ENCODE assay signal across 10 mouse cellular contexts in the genomic region with DNA sequence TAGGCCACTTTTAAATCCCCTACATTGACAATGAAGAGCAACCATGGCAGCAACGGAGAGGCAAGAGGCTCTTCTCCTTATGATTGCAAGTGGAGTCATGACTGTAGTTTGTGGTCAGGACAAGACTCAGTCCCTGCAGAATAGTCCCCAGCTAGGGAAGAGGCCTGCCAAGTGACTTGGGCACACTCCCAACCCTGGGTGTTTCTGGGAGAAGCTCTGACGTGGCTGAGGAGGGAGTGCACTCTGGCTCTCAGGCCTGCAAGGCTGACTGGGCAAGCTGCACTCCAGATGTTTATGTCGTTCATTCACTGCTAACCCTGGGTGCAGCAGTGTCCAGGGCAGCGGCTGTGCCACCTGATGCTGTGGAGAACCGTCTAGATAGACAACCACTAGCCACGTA. TPM values are rescaled to one million over a fixed set of nuclear protein-coding genes. Genes with fewer than 3 reads are reported as not detected.
DNase-seq lines count a peak whose midpoint lies in the region; ATAC-seq and TF ChIP-seq lines count a peak whose summit lies in the region.
"Had no signal": no experiment of that assay in that cellular context is flagged by ENCODE, and none has a peak within 500 bp of the region (broad histone marks: within the 10 kb centered on the region; RNA-seq: fewer than 3 reads in every experiment).

No protein-coding gene starts in this region.

- H3K27ac ChIP-seq in embryonic facial prominence, embryonic 14.5 days (replicated peaks; ENCODE audit: low read depth, low read length): no peak overlapping the region
- H3K27ac ChIP-seq in heart, embryonic 16.5 days (ENCODE audit: low read length): no peak overlapping the region
- H3K27ac ChIP-seq in small intestine, adult 2 months (ENCODE audit: insufficient read depth, low read depth, low read length): 0 out of 2 replicates have a peak overlapping the region, but pooled peaks have one; percentile 38
- no peak overlapping the region for H3K27ac ChIP-seq in midbrain, embryonic 16.5 days (ENCODE audit: low read length)

- DNase-seq in kidney, postnatal 25 days: peak; percentile 53 to 67
- no peak for DNase-seq in kidney, adult 8-10 months
- DNase-seq in embryonic facial prominence, embryonic 14.5 days (ENCODE audit: low spot score): peak; percentile 37
- no peak for DNase-seq in thymus, postnatal 14 days
- no peak for DNase-seq in embryo, embryonic 11 days

- no peak overlapping the region for H3K9ac ChIP-seq in embryonic facial prominence, embryonic 14.5 days (ENCODE audit: low read depth, low read length)
- no peak overlapping the region for H3K9ac ChIP-seq in heart, embryonic 16.5 days (ENCODE audit: low read length)
- H3K9ac ChIP-seq in midbrain, embryonic 16.5 days (ENCODE audit: low read depth, low read length): no peak overlapping the region

- H3K27me3 ChIP-seq in embryonic facial prominence, embryonic 14.5 days (replicated peaks; ENCODE audit: control insufficient read depth, insufficient read depth, low read length): no peaks in the 10 kb centered on the region
- no peaks in the 10 kb centered on the region for H3K27me3 ChIP-seq in heart, embryonic 16.5 days (ENCODE audit: control insufficient read depth, insufficient read depth, low read length)
- H3K27me3 ChIP-seq in small intestine, adult 2 months (ENCODE audit: control insufficient read depth, insufficient read depth, low read length): no peaks in the 10 kb centered on the region
- no peaks in the 10 kb centered on the region for H3K27me3 ChIP-seq in midbrain, embryonic 16.5 days (ENCODE audit: control insufficient read depth, insufficient read depth, low read depth, low read length)

- H3K4me3 ChIP-seq in embryonic facial prominence, embryonic 14.5 days (ENCODE audit: low read depth, low read length): no peak overlapping the region
- H3K4me3 ChIP-seq in heart, embryonic 16.5 days (ENCODE audit: low read length): no peak overlapping the region
- no peak overlapping the region for H3K4me3 ChIP-seq in small intestine, adult 2 months (ENCODE audit: low read depth, low read length)
- H3K4me3 ChIP-seq in midbrain, embryonic 16.5 days (ENCODE audit: low read depth, low read length): no peak overlapping the region
- H3K4me3 ChIP-seq: myocyte had no signal

- H3K9me3 ChIP-seq in embryonic facial prominence, embryonic 14.5 days (ENCODE audit: control insufficient read depth, low read length): no peaks in the 10 kb centered on the region
- 0 out of 2 replicates have a peak, but pooled peaks cover 2% of the 10 kb centered on the region for H3K9me3 ChIP-seq in heart, embryonic 16.5 days (replicated peaks; ENCODE audit: control insufficient read depth, low read length)
- H3K9me3 ChIP-seq in midbrain, embryonic 16.5 days (replicated peaks; ENCODE audit: control insufficient read depth, low read length, poor library complexity, severe bottlenecking): no peaks in the 10 kb centered on the region
- H3K9me3 ChIP-seq: G1E had no signal

- TF ChIP-seq CTCF in small intestine, adult 2 months (IDR thresholded peaks at IDR 0.05; ENCODE audit: extremely low read depth, insufficient read length, insufficient replicate concordance, low read depth, low read length): no peak

- H3K4me2 ChIP-seq in embryonic facial prominence, embryonic 14.5 days (ENCODE audit: low read depth, low read length): no peak overlapping the region
- H3K4me2 ChIP-seq in heart, embryonic 16.5 days (ENCODE audit: low read depth, low read length): no peak overlapping the region
- H3K4me2 ChIP-seq in midbrain, embryonic 16.5 days (ENCODE audit: low read length): no peak overlapping the region

- TF ChIP-seq POLR2A in small intestine, adult 2 months (IDR thresholded peaks at IDR 0.05; ENCODE audit: low read depth, low read length): no peak

- H3K4me1 ChIP-seq in embryonic facial prominence, embryonic 14.5 days (ENCODE audit: control insufficient read depth, insufficient read depth, low read length): no peaks in the 10 kb centered on the region
- H3K4me1 ChIP-seq in heart, embryonic 16.5 days (ENCODE audit: control insufficient read depth, insufficient read depth, low read length): no peaks in the 10 kb centered on the region; the same call in none of the 2 replicates
- peaks cover 6% of the 10 kb centered on the region; the same call in 1 of the 2 replicates for H3K4me1 ChIP-seq in small intestine, adult 2 months (ENCODE audit: control insufficient read depth, insufficient read depth, insufficient read length, low read length)
- H3K4me1 ChIP-seq in midbrain, embryonic 16.5 days (ENCODE audit: control insufficient read depth, insufficient read depth, low read length): 0 out of 2 replicates have a peak, but pooled peaks cover 3% of the 10 kb centered on the region

- no peak for ATAC-seq in embryonic facial prominence, embryonic 14.5 days (ENCODE audit: low read depth)
- ATAC-seq in heart, embryonic 16.5 days (replicated peaks; ENCODE audit: extremely low read depth, insufficient read depth, low FRiP score): peak; percentile 41; the same call in 1 of the 2 replicates
- no peak for ATAC-seq in midbrain, embryonic 16.5 days

- no peaks in the 10 kb centered on the region for H3K36me3 ChIP-seq in embryonic facial prominence, embryonic 14.5 days (ENCODE audit: control insufficient read depth, insufficient read depth, low read length)
- no peaks in the 10 kb centered on the region for H3K36me3 ChIP-seq in heart, embryonic 16.5 days (ENCODE audit: control insufficient read depth, insufficient read depth)
- H3K36me3 ChIP-seq in small intestine, adult 2 months (ENCODE audit: control insufficient read depth, insufficient read depth, low read length): no peaks in the 10 kb centered on the region
- no peaks in the 10 kb centered on the region for H3K36me3 ChIP-seq in midbrain, embryonic 16.5 days (ENCODE audit: control insufficient read depth, insufficient read depth, low read length)
- H3K36me3 ChIP-seq: G1E had no signal

- 65% methylated on average over 6 of the region's 6 CpGs for WGBS in embryonic facial prominence, embryonic 14.5 days
- 65% methylated on average over 6 of the region's 6 CpGs for WGBS in heart, embryonic 16.5 days
- 66% methylated on average over 6 of the region's 6 CpGs for WGBS in small intestine, adult 2 months
- WGBS in midbrain, embryonic 16.5 days: 86% methylated on average over 6 of the region's 6 CpGs

RNA-seq across cellular contexts. Expression of gene Zfp366, which starts 15.2 kb away (rescaled TPM):
- 0.99 and 1.2 TPM in 2 replicates for polyA plus RNA-seq in embryonic facial prominence, embryonic 14.5 days (2014; fragmentation: Nextera tagmentation; extraction: Ambion mirVana)
- polyA plus RNA-seq in heart, embryonic 16.5 days (2015; fragmentation: Nextera tagmentation; extraction: Ambion mirVana): 0.66 and 0.75 TPM in 2 replicates
- 1.2 and 2.0 TPM in 2 replicates for polyA plus RNA-seq in small intestine, adult 2 months (2012; rRNA removed)
- 0.73 and 0.85 TPM in 2 replicates for polyA plus RNA-seq in midbrain, embryonic 16.5 days (2015; fragmentation: Nextera tagmentation; extraction: Ambion mirVana)
- polyA plus RNA-seq: G1E had no signal

Comparison
In these comparisons a context has a peak if more than half of its experiments do, and no peak if none do; other contexts are left out.
1. DNase-seq: peak in kidney, postnatal 25 days (2 of 2) and embryonic facial prominence, embryonic 14.5 days (single experiment); none in kidney, adult 8-10 months (0 of 2), thymus, postnatal 14 days (single experiment) and embryo, embryonic 11 days (single experiment).